ENCODE assay signal across 1 mouse cellular context in genomic region chr3:146404311-146405201, GRCm38 (mm10).
A peak's percentile ranks its signal among the peaks of the same experiment; 100 is the strongest.
TF ChIP-seq lines count a peak whose summit lies in the region.

Gene Ssx2ip (plus strand): TSS chr3:146404642.

TF ChIP-seq in CH12.LX, 34 proteins besides CTCF, POLR2A, EP300 and RAD21 (continued from another document):
- peak; percentile 88 for TF ChIP-seq ZMIZ1 (IDR thresholded peaks at IDR 0.05; ENCODE audit: low read depth, low read length)
- TF ChIP-seq ZKSCAN1 (IDR thresholded peaks at IDR 0.05; ENCODE audit: borderline replicate concordance, low read depth, low read length), result no peak
- no peak for TF ChIP-seq USF2 (conservative IDR thresholded peaks at IDR 0.05; ENCODE audit: low read depth, low read length)
- TF ChIP-seq SIN3A (IDR thresholded peaks at IDR 0.05; ENCODE audit: low read length), result peak; percentile 83
- TF ChIP-seq MAZ (IDR thresholded peaks at IDR 0.05; ENCODE audit: low read depth, low read length), result peak; percentile 82
- no peak for TF ChIP-seq GABPA (IDR thresholded peaks at IDR 0.05; ENCODE audit: insufficient replicate concordance, low read depth, low read length)
- peak; percentile 65; the same call in 1 of the 2 replicates for TF ChIP-seq NELFE (IDR thresholded peaks at IDR 0.05; ENCODE audit: low read depth, low read length)
